Mouse (Mus musculus) kidney, adult 2 months (tissue): ENCODE measurements around the gene Clptm1. TPM values are rescaled to one million over a fixed set of nuclear protein-coding genes. Genes with fewer than 3 reads are reported as not detected.

Experiments used
- DNase-seq: peaks from one replicate; pipeline ENCODE4 v3.0.0; 2021
- H3K27ac ChIP-seq: fragments of 200-500 bp; 2 replicates; pipeline ENCODE4 v1.5.1; 2012; ENCODE audit warnings: low read depth, low read length, control low read depth, inconsistent platforms; ENCODE audit not compliant: insufficient read depth
- H3K27me3 ChIP-seq: fragments of 200-500 bp; replicated peaks from 2 replicates; pipeline ENCODE4 v1.6.1; 2012; ENCODE audit warnings: mild to moderate bottlenecking, moderate library complexity, low read length, inconsistent platforms; ENCODE audit not compliant: control insufficient read depth, insufficient read depth
- H3K36me3 ChIP-seq: fragments of 200-500 bp; 2 replicates; pipeline ENCODE4 v1.6.1; 2012; ENCODE audit warnings: mild to moderate bottlenecking, moderate library complexity, low read length, inconsistent platforms; ENCODE audit not compliant: control insufficient read depth, insufficient read depth
- H3K4me1 ChIP-seq: fragments of 200-500 bp; 2 replicates; pipeline ENCODE4 v1.6.1; 2011; ENCODE audit warnings: low read length; ENCODE audit not compliant: control insufficient read depth, insufficient read depth
- H3K4me3 ChIP-seq: fragments of 200-500 bp; 2 replicates; pipeline ENCODE4 v1.5.1; 2011; ENCODE audit warnings: mild to moderate bottlenecking, low read depth, low read length, control low read depth; ENCODE audit not compliant: insufficient read depth
- CTCF ChIP-seq: fragments of 200-500 bp; conservative IDR thresholded peaks from 2 replicates; pipeline ENCODE4 v1.5.1; 2011; ENCODE audit warnings: low read depth, mild to moderate bottlenecking, control low read depth, low read length, moderate library complexity, mixed read lengths; ENCODE audit not compliant: insufficient read depth, insufficient read length
- POLR2A ChIP-seq: fragments of 200-500 bp; IDR thresholded peaks from one replicate; pipeline ENCODE4 v1.6.1; 2011; ENCODE audit warnings: low read depth, low read length, control low read depth
- WGBS: fragments of 180-500 bp; shearing (Covaris S2); methylation state at CpG from one replicate; pipeline ENCODE4 v1.1.7; 2018; 5-methylcytosine and 5-hydroxymethylcytosine counted together
- polyA plus RNA-seq: library from polyadenylated mRNA; depleted of rRNA; stranded (reverse); fragments of >200 nt; gene quantifications from 2 replicates; pipeline ENCODE4 v1.2.3, GENCODE M21; 2012; rRNA removed

The Clptm1 gene
- polyA plus RNA-seq, 1 experiment, result 144 TPM

DNA sequence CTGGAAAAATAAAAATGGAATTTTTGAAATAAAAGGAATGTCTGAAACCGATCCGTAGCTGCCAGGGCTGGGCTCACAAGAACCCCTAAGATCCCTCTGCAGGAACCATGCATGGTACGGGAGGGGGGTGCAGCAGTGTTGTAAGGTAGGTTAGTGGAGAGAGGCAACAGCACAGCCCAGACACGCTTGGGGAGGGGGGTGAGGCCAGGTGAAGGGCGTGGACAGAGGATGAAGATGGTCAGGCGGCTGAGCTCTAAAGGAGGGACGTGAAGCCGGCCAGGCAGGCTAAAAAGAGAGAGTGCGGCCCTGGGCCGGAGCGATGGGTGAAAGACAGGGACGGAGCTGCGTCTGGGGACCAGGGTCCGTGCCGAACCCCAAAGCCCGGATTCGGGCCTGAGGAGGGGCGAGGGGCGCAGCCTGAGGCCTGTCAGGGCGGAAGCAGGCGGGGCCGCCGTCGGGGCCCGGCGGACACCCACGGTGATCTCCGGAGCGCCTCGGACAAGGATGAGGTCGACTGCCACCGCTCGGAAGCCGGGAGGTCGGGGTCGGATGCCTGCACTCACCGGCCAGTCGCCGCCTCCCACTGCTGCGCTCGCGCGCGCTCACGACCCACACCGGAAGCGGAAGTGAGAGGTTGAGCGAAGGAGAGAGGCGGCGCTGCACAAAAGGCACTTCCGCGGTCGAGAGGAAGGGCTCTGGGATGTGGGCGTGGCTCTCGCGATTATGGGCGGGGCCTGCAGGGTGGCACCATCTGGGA lies 60.8 kb downstream of the Clptm1 start, which contains the start of gene Clasrp:
Gene Clasrp, minus strand, starts transcription at position 638 of the 757 bp plus-strand sequence.
- Histone ChIP-seq H3K36me3 (no peaks in the 10 kb centered on the region), H3K27me3 (no peaks in the 10 kb centered on the region), H3K4me1 (peaks cover 3% of the 10 kb centered on the region; the same call in 1 of the 2 replicates), H3K27ac (peak within 1 kb of the TSS; percentile 60), H3K4me3 (peak within 1 kb of the TSS; percentile 93)
- TF ChIP-seq POLR2A (peak; percentile 67), CTCF (no peak)
- DNase-seq, result peak; percentile 98
- WGBS, result under 1% methylated on average over 57 of the region's 57 CpGs

DNA sequence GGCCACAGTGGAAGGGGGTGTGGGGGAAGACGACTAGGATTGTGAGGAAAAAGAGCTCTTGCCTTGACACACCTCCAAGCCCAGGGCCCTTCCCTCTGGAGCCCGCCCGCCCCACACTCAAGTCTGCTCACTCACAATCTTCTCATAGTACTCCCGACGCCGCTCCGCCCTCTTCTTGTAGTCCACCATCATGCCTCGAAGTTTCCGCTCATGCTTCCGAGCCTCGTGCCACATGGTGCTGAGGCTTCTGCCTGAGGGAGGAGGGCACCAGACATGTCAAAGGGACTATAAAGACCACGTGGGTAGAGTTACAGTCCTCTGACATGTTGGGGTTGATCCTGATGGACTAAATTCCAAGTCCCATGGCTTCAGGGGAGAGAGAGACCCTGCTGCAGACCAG lies 61.8 kb downstream of the Clptm1 start:
- DNase-seq, result no peak
- Histone ChIP-seq H3K36me3 (no peaks in the 10 kb centered on the region), H3K27ac (no peak overlapping the region), H3K4me1 (peaks cover 3% of the 10 kb centered on the region; the same call in 1 of the 2 replicates), H3K27me3 (no peaks in the 10 kb centered on the region), H3K4me3 (no peak overlapping the region)
- WGBS, result 72% methylated on average over 12 of the region's 12 CpGs
- TF ChIP-seq POLR2A (no peak), CTCF (no peak)

DNA sequence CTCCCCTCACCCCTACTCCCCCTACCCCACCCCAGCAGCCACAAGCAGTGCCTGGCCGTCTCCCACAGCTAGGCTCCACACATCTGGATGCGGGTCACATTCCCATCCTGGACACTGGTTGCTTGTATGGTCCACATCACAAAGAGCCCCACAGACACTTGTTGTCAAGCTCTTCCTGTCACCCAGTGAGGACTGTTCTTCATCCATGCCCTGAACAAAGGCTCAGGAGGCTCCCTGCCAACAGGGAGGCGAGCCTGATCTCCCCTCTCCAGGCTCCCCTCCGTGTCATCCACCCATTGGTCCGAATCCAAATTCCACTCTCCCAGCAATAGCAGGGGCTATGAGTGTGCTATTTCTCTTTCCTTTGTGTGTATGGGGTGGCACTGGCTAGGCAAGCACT lies 64.3 kb downstream of the Clptm1 start:
- no peaks in the 10 kb centered on the region for H3K27me3 ChIP-seq
- no peak overlapping the region for H3K27ac ChIP-seq
- no peaks in the 10 kb centered on the region for H3K36me3 ChIP-seq
- TF ChIP-seq CTCF (no peak), POLR2A (no peak)
- 47% methylated on average over 5 of the region's 5 CpGs for WGBS
- H3K4me3 ChIP-seq, result no peak overlapping the region
- DNase-seq, result no peak
- H3K4me1 ChIP-seq, result peaks cover 3% of the 10 kb centered on the region; the same call in 1 of the 2 replicates

- peaks cover 2% of the 10 kb centered on the region for H3K36me3 ChIP-seq
- TF ChIP-seq POLR2A (no peak), CTCF (no peak)
- H3K4me3 ChIP-seq, result no peak overlapping the region
- 90% methylated on average over 10 of the region's 10 CpGs for WGBS
- no peaks in the 10 kb centered on the region for H3K4me1 ChIP-seq
- H3K27ac ChIP-seq, result no peak overlapping the region
- DNase-seq, result no peak
- H3K27me3 ChIP-seq, result no peaks in the 10 kb centered on the region
Measured at GRCm38 (mm10) chr7:19593061-19593730, 71.6 kb downstream of the Clptm1 start.

GRCm38 (mm10) chr7:19589917-19590316 lies 74.9 kb downstream of the Clptm1 start:
- Histone ChIP-seq H3K36me3 (peaks cover 7% of the 10 kb centered on the region), H3K4me3 (no peak overlapping the region), H3K4me1 (no peaks in the 10 kb centered on the region), H3K27me3 (no peaks in the 10 kb centered on the region), H3K27ac (no peak overlapping the region)
- peak; percentile 78 for DNase-seq
- WGBS, result 50% methylated on average over 3 of the region's 3 CpGs
- TF ChIP-seq CTCF (peak; percentile 89), POLR2A (no peak)

GRCm38 (mm10) chr7:19589207-19589606 lies 75.6 kb downstream of the Clptm1 start:
- Histone ChIP-seq H3K4me1 (no peaks in the 10 kb centered on the region), H3K27me3 (no peaks in the 10 kb centered on the region), H3K27ac (no peak overlapping the region), H3K36me3 (peaks cover 7% of the 10 kb centered on the region), H3K4me3 (no peak overlapping the region)
- WGBS, result 48% methylated on average over 3 of the region's 3 CpGs
- TF ChIP-seq CTCF (peak; percentile 62), POLR2A (no peak)
- DNase-seq, result peak; percentile 58

- DNase-seq, result no peak
- WGBS, result 91% methylated on average over 46 of the region's 46 CpGs
- H3K27me3 ChIP-seq, result no peaks in the 10 kb centered on the region
- no peak overlapping the region for H3K27ac ChIP-seq
- peaks cover 7% of the 10 kb centered on the region for H3K36me3 ChIP-seq
- no peaks in the 10 kb centered on the region for H3K4me1 ChIP-seq
- TF ChIP-seq CTCF (no peak), POLR2A (no peak)
- no peak overlapping the region for H3K4me3 ChIP-seq
Measured at GRCm38 (mm10) chr7:19586269-19586668, 78.6 kb downstream of the Clptm1 start.

Other genes with a start within 250 kb of the Clptm1 start
- gene Mark4, start 206.2 kb downstream of the Clptm1 start, polyA plus RNA-seq, result 16.1 and 18.2 TPM in 2 replicates
- gene Exoc3l2, start 201.7 kb downstream of the Clptm1 start, polyA plus RNA-seq, result 41.6 and 46.6 TPM in 2 replicates
- gene Bloc1s3, start 156.7 kb downstream of the Clptm1 start, polyA plus RNA-seq, result 8.6 and 10.3 TPM in 2 replicates
- gene Trappc6a, start 156.6 kb downstream of the Clptm1 start, polyA plus RNA-seq, result 62.3 and 74.6 TPM in 2 replicates
- gene Nkpd1, start 147.2 kb downstream of the Clptm1 start, polyA plus RNA-seq, result 0.11 and 0.16 TPM in 2 replicates
- 87.0 and 92.0 TPM in 2 replicates for gene Ppp1r37, start 102.0 kb downstream of the Clptm1 start, polyA plus RNA-seq
- gene Zfp296, start 87.7 kb downstream of the Clptm1 start, polyA plus RNA-seq, result 2.7 and 3.3 TPM in 2 replicates
- 143 and 149 TPM in 2 replicates for gene Gemin7, start 87.4 kb downstream of the Clptm1 start, polyA plus RNA-seq
- gene Clasrp, start 60.5 kb downstream of the Clptm1 start, polyA plus RNA-seq, result 29.0 and 54.8 TPM in 2 replicates
- 10.4 and 13.3 TPM in 2 replicates for gene Relb, start 35.6 kb downstream of the Clptm1 start, polyA plus RNA-seq
- 0.42 and 0.57 TPM in 2 replicates for gene Apoc2, start 12.9 kb upstream of the Clptm1 start, polyA plus RNA-seq
- not detected in 2 replicates for gene Gm44805, start 16.4 kb upstream of the Clptm1 start, polyA plus RNA-seq
- 0.29 TPM in 1 of 2 replicates, not detected in the other for gene Apoc4, start 16.4 kb upstream of the Clptm1 start, polyA plus RNA-seq
- 12.2 and 16.5 TPM in 2 replicates for gene Apoc1, start 27.6 kb upstream of the Clptm1 start, polyA plus RNA-seq
- 922 and 939 TPM in 2 replicates for gene Apoe, start 34.2 kb upstream of the Clptm1 start, polyA plus RNA-seq
- 83.9 and 86.3 TPM in 2 replicates for gene Tomm40, start 50.4 kb upstream of the Clptm1 start, polyA plus RNA-seq
- 44.5 and 47.7 TPM in 2 replicates for gene Nectin2, start 85.5 kb upstream of the Clptm1 start, polyA plus RNA-seq
- 237 and 272 TPM in 2 replicates for gene Bcam, start 106.0 kb upstream of the Clptm1 start, polyA plus RNA-seq
- 24.4 and 32.6 TPM in 2 replicates for gene Cblc, start 131.8 kb upstream of the Clptm1 start, polyA plus RNA-seq
- gene Bcl3, start 157.7 kb upstream of the Clptm1 start, polyA plus RNA-seq, result 10.3 and 14.4 TPM in 2 replicates
- gene Gm19345, start 187.0 kb upstream of the Clptm1 start, polyA plus RNA-seq, result 0.12 TPM in 1 of 2 replicates, not detected in the other
- gene Ceacam16, start 196.3 kb upstream of the Clptm1 start, polyA plus RNA-seq, result 0.14 and 0.16 TPM in 2 replicates
- 0.11 and 0.25 TPM in 2 replicates for gene Ceacam19, start 222.9 kb upstream of the Clptm1 start, polyA plus RNA-seq